Mouse (Mus musculus) ES-E14 (cell line): ENCODE results near the gene Rab39. TPM values are rescaled to one million over a fixed set of nuclear protein-coding genes. Genes with fewer than 3 reads are reported as not detected.
A peak's percentile ranks its signal among the peaks of the same experiment; 100 is the strongest.

Source experiments
- DNase-seq: peaks from one replicate; pipeline ENCODE4 v3.0.0-alpha.2; 2013; ENCODE audit warnings: low read depth, low spot score
- H3K27ac ChIP-seq: 2 replicates; pipeline ENCODE4 v1.5.1; 2012; ENCODE audit warnings: low read depth, mild to moderate bottlenecking, low read length, moderate library complexity, mixed read lengths; ENCODE audit not compliant: poor library complexity, insufficient read depth, severe bottlenecking
- H3K36me3 ChIP-seq: 2 replicates; pipeline ENCODE4 v1.6.1; 2012; ENCODE audit warnings: mild to moderate bottlenecking, low read length, moderate library complexity, mixed read lengths; ENCODE audit not compliant: control insufficient read depth, poor library complexity, insufficient read depth, severe bottlenecking
- H3K4me1 ChIP-seq, 2 experiments: fragments of 150-350 bp in 1 of 2; sonication (generic) in 1 of 2; 2 replicates each; pipeline ENCODE4 v1.6.1; 2012; ENCODE audit warnings: low read length in 2 of 2, mild to moderate bottlenecking in 1 of 2, mixed read lengths in 1 of 2; ENCODE audit not compliant: control insufficient read depth in 2 of 2, insufficient read depth in 2 of 2, poor library complexity in 1 of 2
- H3K4me3 ChIP-seq, 2 experiments: fragments of 150-350 bp in 1 of 2; sonication (generic) in 1 of 2; 2 replicates each; pipeline ENCODE4 v1.5.1; 2012; ENCODE audit warnings: low read length in 2 of 2, low read depth in 1 of 2, mild to moderate bottlenecking in 1 of 2, mixed read lengths in 1 of 2; ENCODE audit not compliant: insufficient read depth in 1 of 2, poor library complexity in 1 of 2, severe bottlenecking in 1 of 2
- H3K9ac ChIP-seq: 2 replicates; pipeline ENCODE4 v1.6.1; 2012; ENCODE audit warnings: low read depth, mild to moderate bottlenecking, low read length, mixed read lengths; ENCODE audit not compliant: poor library complexity, insufficient read depth, severe bottlenecking
- H3K9me3 ChIP-seq: fragments of 150-350 bp; sonication (generic); 2 replicates; pipeline ENCODE4 v1.6.1; 2012; ENCODE audit warnings: low read depth, mild to moderate bottlenecking, low read length; ENCODE audit not compliant: control insufficient read depth, insufficient read depth
- CHD2 ChIP-seq: IDR thresholded peaks from 2 replicates; pipeline ENCODE4 v1.6.1; 2014; ENCODE audit warnings: mild to moderate bottlenecking, low read depth, low read length, inconsistent platforms
- HCFC1 ChIP-seq: IDR thresholded peaks from 2 replicates; pipeline ENCODE4 v1.6.1; 2012; ENCODE audit warnings: low read length, inconsistent platforms, borderline replicate concordance; ENCODE audit not compliant: insufficient read depth
- MAFK ChIP-seq: IDR thresholded peaks from 2 replicates; pipeline ENCODE4 v1.6.1; 2014; ENCODE audit warnings: mild to moderate bottlenecking, low read depth, low read length, inconsistent platforms; ENCODE audit not compliant: insufficient read depth
- ZC3H11A ChIP-seq: IDR thresholded peaks from 2 replicates; pipeline ENCODE4 v1.6.1; 2012; ENCODE audit warnings: low read depth, mild to moderate bottlenecking, inconsistent platforms, low read length, borderline replicate concordance
- ZNF384 ChIP-seq: IDR thresholded peaks from 2 replicates; pipeline ENCODE4 v1.6.1; 2012; ENCODE audit warnings: low read depth, low read length, inconsistent platforms
- in situ Hi-C, 2 experiments: fragments of 600-800 bp; cut with MboI; formaldehyde crosslinking; loops; one replicate each; pipeline ENCODE4 v1.15.1; 2025; ENCODE audit warnings: low sequenced_read_pairs in 2 of 2, inconsistent platforms in 1 of 2; ENCODE audit not compliant: unreplicated experiment in 2 of 2
- total RNA-seq: library from RNA; depleted of rRNA; stranded (reverse); fragments of 300-350 nt; gene quantifications from 2 replicates; pipeline ENCODE4 v1.2.3, GENCODE M21; 2012

Rab39 gene
- total RNA-seq, 1 experiment, result 1.1 TPM

DNA sequence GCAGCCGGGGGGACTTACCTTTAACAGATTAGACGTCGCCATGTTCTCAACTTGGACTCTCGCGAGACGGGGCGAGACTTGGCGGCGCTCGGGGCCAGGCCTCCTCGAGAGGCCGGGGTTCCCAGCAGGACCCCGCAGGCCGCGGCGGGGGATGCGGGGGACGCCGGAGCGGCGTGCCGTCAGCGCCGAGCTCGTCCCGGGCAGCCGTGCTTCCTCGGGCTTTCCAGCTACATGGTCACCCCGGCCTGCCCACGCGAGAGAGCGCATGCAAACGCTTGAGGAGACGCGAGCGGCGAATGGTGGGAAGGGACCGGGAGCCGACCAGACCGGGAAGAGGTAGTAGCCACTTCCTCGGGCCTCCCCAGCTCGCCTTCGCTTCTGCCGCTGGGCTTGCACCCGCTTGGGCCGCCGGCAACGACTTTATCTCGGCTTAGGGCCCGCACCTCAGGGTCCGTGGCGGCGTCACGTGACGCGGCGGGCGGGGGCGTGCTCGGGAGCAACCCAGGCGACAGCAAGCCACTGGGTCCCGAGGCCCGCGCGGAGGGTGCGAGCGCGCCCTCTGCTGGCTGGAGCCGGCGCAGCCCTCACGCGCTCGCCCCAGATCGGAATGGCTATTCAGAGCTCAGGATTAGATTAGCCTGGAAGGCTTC is 38.9 kb downstream of the Rab39 start:
- in situ Hi-C loops, result no loop called here
- DNase-seq, result peak; percentile 88
- H3K4me1 ChIP-seq, result peaks cover 2 to 3% of the 10 kb centered on the region in 2 experiments; a peak in 1 of 4 replicates
- peak overlapping the region; percentile 80 to 91 for H3K4me3 ChIP-seq
- peak overlapping the region; percentile 95 for H3K9ac ChIP-seq
- TF ChIP-seq ZNF384, result no peak
- peak; percentile 99 for TF ChIP-seq CHD2
- no peak for TF ChIP-seq HCFC1
- TF ChIP-seq ZC3H11A, result no peak
- no peak for TF ChIP-seq MAFK
- H3K36me3 ChIP-seq, result no peaks in the 10 kb centered on the region
- peak overlapping the region; percentile 86 for H3K27ac ChIP-seq
- H3K9me3 ChIP-seq, result no peaks in the 10 kb centered on the region

DNA sequence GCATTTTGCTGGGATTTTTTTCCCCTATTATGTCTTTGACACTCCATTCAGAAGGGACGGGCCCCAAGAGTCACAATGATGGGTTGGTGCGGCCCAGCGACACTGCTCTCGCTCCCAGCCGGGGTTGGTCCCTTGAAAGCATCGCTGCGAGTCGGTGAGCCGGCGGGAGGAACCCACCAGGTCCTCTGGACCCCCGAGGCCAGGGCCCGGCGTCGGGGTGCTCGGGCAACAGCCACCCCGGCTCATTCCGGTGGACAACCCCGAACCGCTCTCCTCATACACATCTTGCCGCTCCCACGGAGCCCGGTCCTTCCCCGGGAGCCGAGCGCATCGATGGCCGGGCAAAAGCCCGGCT is 39.4 kb downstream of the Rab39 start:
- no peak for DNase-seq
- Histone ChIP-seq H3K9ac (peak overlapping the region; percentile 95), H3K4me3 (peak overlapping the region; percentile 80 to 91), H3K36me3 (no peaks in the 10 kb centered on the region), H3K27ac (peak overlapping the region; percentile 53; the same call in 1 of the 2 replicates), H3K9me3 (no peaks in the 10 kb centered on the region), H3K4me1 (peaks cover 2 to 3% of the 10 kb centered on the region in 2 experiments; a peak in 1 of 4 replicates)
- in situ Hi-C loops, result no loop called here
- TF ChIP-seq ZNF384 (no peak), CHD2 (no peak), ZC3H11A (no peak), HCFC1 (no peak), MAFK (no peak)

DNA sequence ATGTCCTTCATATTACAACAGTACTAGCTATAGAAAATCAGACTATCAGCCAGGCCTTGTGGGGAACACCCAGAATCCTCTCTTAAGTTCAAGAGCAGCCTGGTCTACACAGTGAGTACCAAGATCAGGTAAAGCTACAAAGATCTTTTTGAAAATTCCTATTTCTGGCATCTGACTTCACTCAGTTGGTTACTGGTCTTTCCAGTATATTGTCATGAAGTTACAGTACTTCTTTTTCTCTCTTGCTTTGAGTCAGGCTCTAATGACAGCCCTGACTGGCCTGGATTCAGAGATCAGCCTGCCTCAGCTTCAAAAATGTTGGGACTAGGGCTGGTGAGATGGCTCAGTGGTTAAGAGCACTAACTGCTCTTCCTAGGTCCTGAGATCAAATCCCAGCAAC is 40.6 kb downstream of the Rab39 start:
- no peak for TF ChIP-seq CHD2
- no peak for TF ChIP-seq ZNF384
- no peak for TF ChIP-seq MAFK
- no peak for DNase-seq
- in situ Hi-C loops, result no loop called here

DNA sequence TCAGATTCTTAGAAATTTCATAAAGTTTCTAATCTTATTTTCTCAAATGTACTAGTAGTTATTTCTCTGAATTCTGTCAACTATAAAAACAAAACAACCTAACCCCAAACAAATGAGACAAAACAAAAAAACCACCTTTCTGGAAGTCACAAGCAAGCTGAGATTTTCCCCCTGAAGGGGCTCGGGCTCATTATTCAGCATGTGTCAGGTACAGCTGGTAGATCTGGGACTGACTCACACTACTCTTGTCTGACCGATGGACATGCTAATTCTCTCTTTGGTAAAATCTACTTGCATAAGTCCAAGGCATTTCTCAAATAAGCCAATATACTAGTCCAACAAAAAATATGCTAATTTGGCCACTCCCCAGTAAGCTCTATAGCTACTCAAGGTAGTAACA is 41.2 kb downstream of the Rab39 start:
- Histone ChIP-seq H3K36me3 (no peaks in the 10 kb centered on the region), H3K4me3 (no peak overlapping the region), H3K27ac (no peak overlapping the region), H3K4me1 (peaks cover 2% of the 10 kb centered on the region in 2 experiments; a peak in 1 of 4 replicates), H3K9me3 (no peaks in the 10 kb centered on the region), H3K9ac (no peak overlapping the region)
- in situ Hi-C loops, result no loop called here
- DNase-seq, result no peak
- TF ChIP-seq ZNF384 (no peak), ZC3H11A (no peak), CHD2 (no peak), MAFK (no peak), HCFC1 (no peak)

More for the DNA sequence above, 40.6 kb downstream of the Rab39 start:
- Histone ChIP-seq H3K4me3 (no peak overlapping the region), H3K36me3 (no peaks in the 10 kb centered on the region), H3K27ac (no peak overlapping the region), H3K4me1 (peaks cover 2 to 3% of the 10 kb centered on the region in 2 experiments; a peak in 1 of 4 replicates), H3K9ac (no peak overlapping the region), H3K9me3 (no peaks in the 10 kb centered on the region)
